Mouse (Mus musculus): ENCODE data around the gene Zfp871. TPM values are rescaled to one million over a fixed set of nuclear protein-coding genes. Genes with fewer than 3 reads are reported as not detected.
"Not testable (repeated sequence)": the region's sequence is repeated elsewhere in the genome, so short reads cannot be mapped to it uniquely, and the experiment has no call there.

The Zfp871 gene
- polyA plus RNA-seq, 1 experiment from 2014 or later, result 38.6 TPM

GRCm38 (mm10) chr17:32786944-32787343 lies 1.1 kb downstream of the Zfp871 start:
- Histone ChIP-seq H3K4me3 (peak overlapping the region; percentile 99), H3K27me3 (ENCODE audit: insufficient read depth, poor library complexity, severe bottlenecking) (no peaks in the 10 kb centered on the region), H3K4me1 (replicated peaks) (peaks cover 23% of the 10 kb centered on the region), H3K9me3 (peaks cover 8% of the 10 kb centered on the region; the same call in 1 of the 2 replicates), H3K27ac (no peak overlapping the region), H3K36me3 (peaks cover 47% of the 10 kb centered on the region)
- no peak for DNase-seq (ENCODE audit: low spot score)
- 78% methylated on average over 6 of the region's 6 CpGs for WGBS

- 90% methylated on average over 3 of the region's 3 CpGs for WGBS
- H3K36me3 ChIP-seq, result peaks cover 59% of the 10 kb centered on the region
Observed at GRCm38 (mm10) chr17:32785656-32786055, 2.4 kb downstream of the Zfp871 start.

GRCm38 (mm10) chr17:32777564-32777963 lies 10.5 kb downstream of the Zfp871 start:
- no peak for DNase-seq (ENCODE audit: low spot score)
- Histone ChIP-seq H3K4me1 (replicated peaks) (no peaks in the 10 kb centered on the region), H3K4me3 (no peak overlapping the region), H3K9me3 (no peaks in the 10 kb centered on the region), H3K36me3 (peaks cover 99% of the 10 kb centered on the region), H3K27ac (no peak overlapping the region), H3K27me3 (ENCODE audit: insufficient read depth, poor library complexity, severe bottlenecking) (no peaks in the 10 kb centered on the region)
- 97% methylated on average over 3 of the region's 3 CpGs for WGBS

More at GRCm38 (mm10) chr17:32785656-32786055, 2.4 kb downstream of the Zfp871 start:
- Histone ChIP-seq H3K4me1 (replicated peaks) (peaks cover 23% of the 10 kb centered on the region), H3K4me3 (peak overlapping the region; percentile 7; the same call in 1 of the 2 replicates), H3K27me3 (ENCODE audit: insufficient read depth, poor library complexity, severe bottlenecking) (no peaks in the 10 kb centered on the region), H3K9me3 (peaks cover 8% of the 10 kb centered on the region; the same call in 1 of the 2 replicates), H3K27ac (no peak overlapping the region)
- DNase-seq (ENCODE audit: low spot score), result no peak

- Histone ChIP-seq H3K27ac (no peak overlapping the region), H3K36me3 (peaks cover 100% of the 10 kb centered on the region), H3K4me1 (replicated peaks) (no peaks in the 10 kb centered on the region), H3K9me3 (peaks cover 20% of the 10 kb centered on the region), H3K27me3 (ENCODE audit: insufficient read depth, poor library complexity, severe bottlenecking) (no peaks in the 10 kb centered on the region), H3K4me3 (no peak overlapping the region)
- DNase-seq (ENCODE audit: low spot score), result no peak
- 95% methylated on average over 1 of the region's 1 CpGs for WGBS
Observed at GRCm38 (mm10) chr17:32771213-32771612, 16.9 kb downstream of the Zfp871 start.

GRCm38 (mm10) chr17:32766422-32766821 lies 21.7 kb downstream of the Zfp871 start:
- no peak overlapping the region for H3K27ac ChIP-seq
- H3K27me3 ChIP-seq (ENCODE audit: insufficient read depth, poor library complexity, severe bottlenecking), result no peaks in the 10 kb centered on the region
- DNase-seq (ENCODE audit: low spot score), result no peak
- H3K4me3 ChIP-seq, result no peak overlapping the region
- peaks cover 45% of the 10 kb centered on the region for H3K9me3 ChIP-seq
- H3K36me3 ChIP-seq, result peaks cover 82% of the 10 kb centered on the region
- WGBS, result 98% methylated on average over 2 of the region's 2 CpGs
- H3K4me1 ChIP-seq (replicated peaks), result no peaks in the 10 kb centered on the region

GRCm38 (mm10) chr17:32757331-32757730 lies 30.8 kb downstream of the Zfp871 start:
- no peaks in the 10 kb centered on the region for H3K36me3 ChIP-seq
- no peaks in the 10 kb centered on the region for H3K27me3 ChIP-seq (ENCODE audit: insufficient read depth, poor library complexity, severe bottlenecking)
- H3K4me1 ChIP-seq (replicated peaks), result peaks cover 7% of the 10 kb centered on the region; the same call in 1 of the 2 replicates
- no peak overlapping the region for H3K4me3 ChIP-seq
- WGBS, result 76% methylated on average over 5 of the region's 5 CpGs
- H3K9me3 ChIP-seq, result no peaks in the 10 kb centered on the region
- no peak for DNase-seq (ENCODE audit: low spot score)
- H3K27ac ChIP-seq, result no peak overlapping the region

GRCm38 (mm10) chr17:32753634-32754033 lies 34.5 kb downstream of the Zfp871 start:
- Histone ChIP-seq H3K36me3 (no peaks in the 10 kb centered on the region), H3K4me1 (replicated peaks) (peaks cover 7% of the 10 kb centered on the region; the same call in 1 of the 2 replicates), H3K9me3 (no peaks in the 10 kb centered on the region), H3K4me3 (0 out of 2 replicates have a peak overlapping the region, but pooled peaks have one; percentile 12), H3K27me3 (ENCODE audit: insufficient read depth, poor library complexity, severe bottlenecking) (no peaks in the 10 kb centered on the region), H3K27ac (no peak overlapping the region)
- DNase-seq (ENCODE audit: low spot score), result peak; percentile 37
- 13% methylated on average over 12 of the region's 12 CpGs for WGBS

GRCm38 (mm10) chr17:32752813-32753360 lies 35.2 kb downstream of the Zfp871 start:
- Histone ChIP-seq H3K27me3 (ENCODE audit: insufficient read depth, poor library complexity, severe bottlenecking) (no peaks in the 10 kb centered on the region), H3K9me3 (no peaks in the 10 kb centered on the region), H3K4me3 (no peak overlapping the region), H3K27ac (no peak overlapping the region), H3K4me1 (replicated peaks) (peaks cover 7% of the 10 kb centered on the region; the same call in 1 of the 2 replicates), H3K36me3 (no peaks in the 10 kb centered on the region)
- 84% methylated on average over 6 of the region's 6 CpGs for WGBS
- DNase-seq (ENCODE audit: low spot score), result no peak

- 43% methylated on average over 5 of the region's 5 CpGs for WGBS
- H3K36me3 ChIP-seq, result no peaks in the 10 kb centered on the region
Observed at GRCm38 (mm10) chr17:32750611-32751010, 37.5 kb downstream of the Zfp871 start.

GRCm38 (mm10) chr17:32741057-32741456 lies 47.0 kb downstream of the Zfp871 start:
- no peaks in the 10 kb centered on the region for H3K36me3 ChIP-seq
- H3K4me1 ChIP-seq (replicated peaks), result peaks cover 21% of the 10 kb centered on the region
- peak overlapping the region; percentile 62 for H3K27ac ChIP-seq
- no peaks in the 10 kb centered on the region for H3K9me3 ChIP-seq
- WGBS, result 17% methylated on average over 1 of the region's 1 CpGs
- H3K27me3 ChIP-seq (ENCODE audit: insufficient read depth, poor library complexity, severe bottlenecking), result no peaks in the 10 kb centered on the region
- H3K4me3 ChIP-seq, result no peak overlapping the region
- peak; percentile 15 for DNase-seq (ENCODE audit: low spot score)

More at GRCm38 (mm10) chr17:32750611-32751010, 37.5 kb downstream of the Zfp871 start:
- peaks cover 7% of the 10 kb centered on the region; the same call in 1 of the 2 replicates for H3K4me1 ChIP-seq (replicated peaks)
- DNase-seq (ENCODE audit: low spot score), result no peak
- H3K4me3 ChIP-seq, result no peak overlapping the region
- no peaks in the 10 kb centered on the region for H3K9me3 ChIP-seq
- H3K27ac ChIP-seq, result no peak overlapping the region
- no peaks in the 10 kb centered on the region for H3K27me3 ChIP-seq (ENCODE audit: insufficient read depth, poor library complexity, severe bottlenecking)

GRCm38 (mm10) chr17:32738406-32738805 lies 49.7 kb downstream of the Zfp871 start:
- H3K9me3 ChIP-seq, result no peaks in the 10 kb centered on the region
- peaks cover 21% of the 10 kb centered on the region for H3K4me1 ChIP-seq (replicated peaks)
- H3K27me3 ChIP-seq (ENCODE audit: insufficient read depth, poor library complexity, severe bottlenecking), result no peaks in the 10 kb centered on the region
- no peak for DNase-seq (ENCODE audit: low spot score)
- H3K36me3 ChIP-seq, result no peaks in the 10 kb centered on the region
- no peak overlapping the region for H3K27ac ChIP-seq
- H3K4me3 ChIP-seq, result no peak overlapping the region
- WGBS, result 83% methylated on average over 1 of the region's 1 CpGs

GRCm38 (mm10) chr17:32729029-32729428 lies 59.1 kb downstream of the Zfp871 start:
- Histone ChIP-seq H3K9me3 (0 out of 2 replicates have a peak, but pooled peaks cover 4% of the 10 kb centered on the region), H3K27ac (no peak overlapping the region), H3K4me1 (replicated peaks) (no peaks in the 10 kb centered on the region), H3K4me3 (no peak overlapping the region), H3K36me3 (no peaks in the 10 kb centered on the region), H3K27me3 (ENCODE audit: insufficient read depth, poor library complexity, severe bottlenecking) (no peaks in the 10 kb centered on the region)
- DNase-seq (ENCODE audit: low spot score), result no peak
- 71% methylated on average over 3 of the region's 3 CpGs for WGBS

GRCm38 (mm10) chr17:32726360-32726759 lies 61.7 kb downstream of the Zfp871 start:
- H3K4me1 ChIP-seq (replicated peaks); H3K36me3 ChIP-seq; DNase-seq (ENCODE audit: low spot score); H3K4me3 ChIP-seq; H3K27me3 ChIP-seq (ENCODE audit: insufficient read depth, poor library complexity, severe bottlenecking); H3K27ac ChIP-seq; H3K9me3 ChIP-seq: not testable (repeated sequence)
